Mouse (Mus musculus) mouse embryonic stem cell (cell line): ENCODE results near the gene Mast4.

ENCODE experiments used
- in situ Hi-C, 2 experiments: fragments of 300-500 bp; cut with MboI; formaldehyde crosslinking; loops; 1 replicate in 1 of 2; 3 replicates in 1 of 2; pipeline ENCODE4 v1.14.3; 2019 to 2020; ENCODE audit warnings: low sequenced_read_pairs in 2 of 2, low pct_unique_long_range_greater_than_20kb in 1 of 2, mixed read lengths in 1 of 2; ENCODE audit not compliant: unreplicated experiment in 1 of 2

Gene Mast4

DNA sequence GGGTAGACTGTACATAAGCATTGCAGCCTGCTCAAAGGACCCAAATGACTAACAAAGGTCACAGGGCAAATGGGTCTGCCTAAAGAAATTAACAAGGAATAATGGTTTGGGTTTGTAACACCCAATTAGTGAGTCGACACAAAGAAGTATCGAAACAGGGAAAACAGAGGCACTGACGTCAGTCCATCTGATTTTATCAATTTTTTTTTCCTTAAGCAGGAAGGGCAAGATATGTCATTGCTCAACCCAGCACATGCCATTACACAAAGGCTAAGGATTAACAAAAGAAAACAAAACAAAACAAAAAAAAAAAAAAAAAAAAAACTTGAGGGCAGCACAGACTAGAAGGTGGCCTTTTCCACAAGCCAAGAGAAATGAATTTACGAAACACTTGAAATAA, 487.8 kb downstream of the Mast4 start:
- in situ Hi-C loops, result no loop called here

- in situ Hi-C loops, result no loop called here
These were observed 491.6 kb downstream of the Mast4 start for GRCm38 (mm10) chr13:102842715-102843114.

- in situ Hi-C loops, result no loop called here
These were observed 492.1 kb downstream of the Mast4 start for GRCm38 (mm10) chr13:102842237-102842636.

DNA sequence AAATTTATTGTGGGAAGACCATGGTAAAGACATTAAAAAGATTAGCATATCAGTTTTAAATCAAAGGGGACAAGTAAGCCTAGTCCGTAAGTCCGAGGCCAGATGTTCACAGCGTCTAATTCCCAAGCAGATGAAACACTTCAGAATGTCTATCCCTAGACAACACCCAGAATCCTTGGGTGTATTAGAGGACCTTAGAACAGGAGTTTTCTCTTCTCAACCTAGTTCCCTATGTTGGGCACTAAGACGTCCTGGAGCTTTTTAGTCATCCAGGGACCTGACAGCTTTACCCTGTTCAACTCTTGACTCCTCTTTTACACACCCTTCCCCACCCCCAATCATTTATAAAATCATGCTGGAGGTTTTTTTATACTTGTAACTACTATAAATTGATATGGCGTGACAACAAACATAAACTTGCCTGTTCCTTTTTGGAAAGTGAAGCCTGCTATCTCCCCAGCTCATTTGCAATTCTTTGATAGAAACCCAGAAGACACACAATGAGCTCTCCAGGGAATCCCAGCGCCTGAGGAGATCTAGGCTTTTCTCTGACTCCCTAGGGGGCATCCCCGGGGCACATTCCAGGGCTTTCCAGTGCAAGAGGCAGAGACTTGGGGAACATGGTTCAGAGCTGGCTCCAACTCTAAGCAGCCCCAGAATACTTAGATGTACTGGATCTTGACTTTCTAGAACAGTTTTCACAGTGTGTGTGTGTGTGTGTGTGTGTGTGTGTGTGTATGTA, 494.4 kb downstream of the Mast4 start:
- in situ Hi-C loops, result no loop called here

GRCm38 (mm10) chr13:102837427-102837826, 496.9 kb downstream of the Mast4 start:
- in situ Hi-C loops, result no loop called here

DNA sequence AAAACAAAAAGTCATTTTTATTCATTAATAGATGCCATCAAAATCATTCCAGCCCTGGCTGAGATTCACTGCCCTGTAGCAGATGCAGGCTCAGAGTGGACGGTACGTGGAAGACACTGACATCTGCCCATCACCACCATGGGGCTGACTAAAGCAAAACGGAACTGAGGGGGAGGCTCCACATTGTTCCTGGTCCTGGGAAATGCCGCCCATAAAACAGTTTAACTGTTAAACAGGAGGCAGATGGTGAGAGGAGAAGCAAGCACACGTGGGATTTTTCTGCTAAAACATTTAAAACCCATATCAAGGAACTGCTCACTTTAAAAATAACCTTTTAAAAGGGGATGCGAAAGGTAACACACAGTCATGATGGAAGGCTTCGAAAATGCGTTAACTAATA, 499.0 kb downstream of the Mast4 start:
- in situ Hi-C loops, result no loop called here

DNA sequence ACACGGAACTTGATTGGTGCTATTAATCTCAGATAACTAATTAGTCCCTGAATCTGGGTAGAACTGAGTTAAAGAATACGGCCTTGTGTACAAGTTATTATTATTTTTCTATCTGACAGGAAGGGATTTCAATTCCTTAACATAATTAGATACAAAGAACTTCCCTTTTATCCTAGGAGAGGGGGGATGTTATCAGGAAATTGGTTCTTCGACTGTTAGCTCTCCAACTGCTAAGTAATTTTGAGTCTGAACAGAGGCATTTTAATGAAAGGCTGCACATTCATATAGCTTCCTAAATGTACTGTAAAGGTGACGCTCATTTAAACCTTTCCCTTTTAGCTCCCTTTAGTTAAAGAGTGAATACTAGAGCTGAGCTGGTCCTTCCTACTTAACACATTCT, 516.0 kb downstream of the Mast4 start:
- in situ Hi-C loops, result no loop called here

DNA sequence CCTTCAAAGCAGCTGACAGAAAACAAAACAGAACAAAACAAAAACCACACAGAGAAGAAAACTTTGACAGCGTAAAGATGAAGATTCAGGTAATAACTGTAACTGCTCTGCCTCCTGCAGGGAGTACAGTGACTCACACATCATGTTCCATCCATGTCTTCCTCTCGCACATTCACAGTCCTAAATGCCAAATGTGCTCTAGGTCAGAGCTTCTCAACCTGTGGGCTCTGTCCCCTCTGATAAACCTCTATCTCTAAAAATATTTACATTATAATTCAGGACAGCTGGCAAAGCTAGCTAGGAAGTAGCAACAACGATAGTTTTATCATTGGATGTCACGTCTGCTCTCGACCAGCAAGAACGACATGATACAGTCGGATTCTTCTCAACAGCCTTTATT, 517.6 kb downstream of the Mast4 start:
- in situ Hi-C loops, result no loop called here

GRCm38 (mm10) chr13:102815158-102815557, 519.1 kb downstream of the Mast4 start:
- in situ Hi-C loops, result no loop called here

- in situ Hi-C loops, result no loop called here
These were observed 523.0 kb downstream of the Mast4 start for GRCm38 (mm10) chr13:102811129-102811832.

GRCm38 (mm10) chr13:102806652-102807051, 527.6 kb downstream of the Mast4 start:
- in situ Hi-C loops, result no loop called here

DNA sequence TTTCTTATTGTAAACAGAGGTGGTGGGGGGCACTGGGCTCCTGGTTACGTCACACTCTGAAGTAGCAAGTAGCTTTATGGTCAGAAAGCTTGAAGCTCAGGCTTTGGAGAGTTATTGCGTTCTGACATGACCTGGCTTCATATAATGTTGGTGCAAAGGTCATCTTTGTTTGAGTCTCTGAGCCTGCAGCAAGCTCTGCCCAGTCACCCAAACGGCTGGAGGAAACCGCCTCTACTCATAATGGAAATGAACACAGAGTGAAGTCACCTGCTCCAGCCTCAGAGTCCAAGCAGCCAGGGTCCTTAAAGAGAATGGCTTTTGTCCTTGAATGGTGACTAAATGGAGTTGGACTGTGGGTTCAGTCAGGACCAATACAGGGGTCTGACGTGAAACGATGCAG, 529.1 kb downstream of the Mast4 start:
- in situ Hi-C loops, result no loop called here

- in situ Hi-C loops, result no loop called here
These were observed 531.1 kb downstream of the Mast4 start for GRCm38 (mm10) chr13:102803206-102803605.

GRCm38 (mm10) chr13:102792157-102792556, 542.1 kb downstream of the Mast4 start:
- in situ Hi-C loops, result no loop called here

GRCm38 (mm10) chr13:102790601-102791155, 543.6 kb downstream of the Mast4 start:
- in situ Hi-C loops, result no loop called here

GRCm38 (mm10) chr13:102786666-102787230, 547.5 kb downstream of the Mast4 start:
- in situ Hi-C loops, result no loop called here

GRCm38 (mm10) chr13:102783531-102784310, 550.6 kb downstream of the Mast4 start:
- in situ Hi-C loops, result no loop called here

- in situ Hi-C loops, result no loop called here
These were observed 555.0 kb downstream of the Mast4 start for GRCm38 (mm10) chr13:102779275-102779674.

- in situ Hi-C loops, result no loop called here
These were observed 555.4 kb downstream of the Mast4 start for GRCm38 (mm10) chr13:102778859-102779258.
